Comparison of ENCODE assay signal across 7 mouse cellular contexts in the genomic region with DNA sequence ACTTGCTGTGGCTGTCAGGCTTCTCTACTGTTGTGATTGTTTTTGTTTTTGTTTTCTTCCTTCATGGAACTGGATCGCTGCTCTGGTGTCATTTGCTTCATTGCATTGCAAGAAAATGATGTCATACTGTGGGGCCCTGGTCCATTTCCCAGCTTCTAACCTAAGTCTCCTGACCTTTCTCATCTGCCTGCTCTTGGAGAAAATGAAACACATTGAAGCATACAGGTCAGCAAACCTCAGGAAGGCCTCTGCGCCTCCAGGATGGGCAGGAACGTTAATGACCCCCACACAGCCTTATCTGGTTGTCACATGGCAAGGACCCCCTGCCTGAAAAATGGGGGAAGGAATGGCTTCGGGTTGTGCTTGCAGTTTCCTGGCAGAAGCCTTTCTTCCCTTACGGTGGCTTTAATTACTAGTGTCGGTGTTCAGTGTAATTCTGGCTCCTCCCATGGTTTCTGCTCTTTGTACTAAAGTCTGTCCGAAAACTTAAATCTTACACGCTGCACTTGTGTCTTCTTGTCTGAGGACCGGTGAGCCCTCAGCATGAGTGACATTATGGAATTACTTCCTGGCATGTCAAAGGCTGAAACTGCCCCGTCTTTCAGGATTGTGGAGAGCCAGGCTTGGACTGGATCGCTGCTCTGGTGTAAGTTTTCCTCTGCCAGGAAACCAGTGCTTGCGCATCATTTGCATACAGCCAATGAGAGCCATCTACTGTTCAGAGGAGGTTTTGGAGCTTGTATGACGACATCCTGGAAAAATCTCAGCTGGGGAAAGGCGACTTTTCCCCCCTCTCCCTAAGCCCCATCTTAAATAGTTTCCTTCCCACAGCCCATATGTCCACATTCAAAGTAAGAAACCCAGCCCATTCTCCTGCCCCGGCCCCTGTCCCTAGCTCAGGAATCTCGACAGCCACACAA. TPM values are rescaled to one million over a fixed set of nuclear protein-coding genes. Genes with fewer than 3 reads are reported as not detected.
DNase-seq lines count a peak whose midpoint lies in the region; ATAC-seq lines count a peak whose summit lies in the region.

No protein-coding gene starts in this region.

- ATAC-seq in embryonic facial prominence, embryonic 14.5 days (ENCODE audit: low read depth), result peak; percentile 90
- peak; percentile 93 for ATAC-seq in midbrain, embryonic 11.5 days (ENCODE audit: low FRiP score)
- ATAC-seq in stomach, embryonic 15.5 days (ENCODE audit: insufficient read depth, low FRiP score, low read depth), result peak; percentile 88

- no peaks in the 10 kb centered on the region for H3K9me3 ChIP-seq in embryonic facial prominence, embryonic 14.5 days (ENCODE audit: control insufficient read depth, low read length)
- no peaks in the 10 kb centered on the region for H3K9me3 ChIP-seq in limb, embryonic 10.5 days (replicated peaks)
- no peaks in the 10 kb centered on the region for H3K9me3 ChIP-seq in midbrain, embryonic 11.5 days (ENCODE audit: control insufficient read depth, low read length)
- H3K9me3 ChIP-seq in stomach, embryonic 15.5 days, result no peaks in the 10 kb centered on the region

- H3K4me3 ChIP-seq in embryonic facial prominence, embryonic 14.5 days (ENCODE audit: low read depth, low read length), result peak overlapping the region; percentile 27
- H3K4me3 ChIP-seq in limb, embryonic 10.5 days, result peak overlapping the region; percentile 45
- H3K4me3 ChIP-seq in midbrain, embryonic 11.5 days (ENCODE audit: low read depth, low read length), result peak overlapping the region; percentile 12; the same call in 1 of the 2 replicates
- peak overlapping the region; percentile 26 for H3K4me3 ChIP-seq in stomach, embryonic 15.5 days (replicated peaks)

- H3K9ac ChIP-seq in embryonic facial prominence, embryonic 14.5 days (ENCODE audit: low read depth, low read length), result peak overlapping the region; percentile 47
- peak overlapping the region; percentile 36 for H3K9ac ChIP-seq in midbrain, embryonic 11.5 days (ENCODE audit: low read length)
- H3K9ac ChIP-seq in stomach, embryonic 15.5 days, result no peak overlapping the region; the same call in 1 of the 2 replicates

- peak; percentile 53 for DNase-seq in adrenal gland, postnatal 25 days
- DNase-seq in embryonic facial prominence, embryonic 14.5 days (ENCODE audit: low spot score), result peak; percentile 98
- peak; percentile 88 for DNase-seq in heart, adult 8-10 months (ENCODE audit: low spot score)
- peak; percentile 77 to 79 for DNase-seq in kidney, adult 8-10 months
- peak; percentile 70 for DNase-seq in limb, embryonic 10.5 days (ENCODE audit: low spot score)
- DNase-seq in midbrain, embryonic 11.5 days (ENCODE audit: low spot score, missing footprints), result peak; percentile 96

- H3K27me3 ChIP-seq in embryonic facial prominence, embryonic 14.5 days (replicated peaks; ENCODE audit: control insufficient read depth, insufficient read depth, low read length), result no peaks in the 10 kb centered on the region
- H3K27me3 ChIP-seq in limb, embryonic 10.5 days (ENCODE audit: low read depth, poor library complexity, severe bottlenecking), result no peaks in the 10 kb centered on the region
- no peaks in the 10 kb centered on the region for H3K27me3 ChIP-seq in midbrain, embryonic 11.5 days (ENCODE audit: control insufficient read depth, insufficient read depth, low read length)
- no peaks in the 10 kb centered on the region for H3K27me3 ChIP-seq in stomach, embryonic 15.5 days (replicated peaks)

- peaks cover 38% of the 10 kb centered on the region for H3K4me1 ChIP-seq in embryonic facial prominence, embryonic 14.5 days (ENCODE audit: control insufficient read depth, insufficient read depth, low read length)
- peaks cover 51% of the 10 kb centered on the region for H3K4me1 ChIP-seq in limb, embryonic 10.5 days
- peaks cover 18% of the 10 kb centered on the region for H3K4me1 ChIP-seq in midbrain, embryonic 11.5 days (ENCODE audit: control insufficient read depth, insufficient read depth, low read length)
- peaks cover 34% of the 10 kb centered on the region for H3K4me1 ChIP-seq in stomach, embryonic 15.5 days

- no peaks in the 10 kb centered on the region for H3K36me3 ChIP-seq in embryonic facial prominence, embryonic 14.5 days (ENCODE audit: control insufficient read depth, insufficient read depth, low read length)
- H3K36me3 ChIP-seq in limb, embryonic 10.5 days, result no peaks in the 10 kb centered on the region
- no peaks in the 10 kb centered on the region for H3K36me3 ChIP-seq in midbrain, embryonic 11.5 days (ENCODE audit: control insufficient read depth, insufficient read depth, low read length)
- H3K36me3 ChIP-seq in stomach, embryonic 15.5 days, result no peaks in the 10 kb centered on the region

- peak overlapping the region; percentile 47 for H3K4me2 ChIP-seq in embryonic facial prominence, embryonic 14.5 days (ENCODE audit: low read depth, low read length)
- peak overlapping the region; percentile 39 for H3K4me2 ChIP-seq in midbrain, embryonic 11.5 days
- peak overlapping the region; percentile 56 for H3K4me2 ChIP-seq in stomach, embryonic 15.5 days

- H3K27ac ChIP-seq in embryonic facial prominence, embryonic 14.5 days (replicated peaks; ENCODE audit: low read depth, low read length), result peak overlapping the region; percentile 88
- peak overlapping the region; percentile 87 for H3K27ac ChIP-seq in limb, embryonic 10.5 days
- peak overlapping the region; percentile 45 for H3K27ac ChIP-seq in midbrain, embryonic 11.5 days (ENCODE audit: low read depth, low read length)
- H3K27ac ChIP-seq in stomach, embryonic 15.5 days, result peak overlapping the region; percentile 91

- WGBS in embryonic facial prominence, embryonic 14.5 days, result 4% methylated on average over 16 of the region's 16 CpGs
- WGBS in limb, embryonic 10.5 days, result 6% methylated on average over 16 of the region's 16 CpGs
- WGBS in midbrain, embryonic 11.5 days, result 13% methylated on average over 16 of the region's 16 CpGs
- WGBS in stomach, embryonic 15.5 days, result 5% methylated on average over 16 of the region's 16 CpGs

RNA-seq across cellular contexts. Expression of gene Tmem212, which starts 33.1 kb away (rescaled TPM):
- total RNA-seq in adrenal gland, postnatal 25 days (2021), result not detected in 2 replicates
- 4.8 TPM in 1 of 2 replicates, not detected in the other for polyA plus RNA-seq in embryonic facial prominence, embryonic 14.5 days (2014; fragmentation: Nextera tagmentation; extraction: Ambion mirVana)
- not detected for total RNA-seq in heart, adult 8-10 months (2022)
- polyA plus RNA-seq in limb, embryonic 10.5 days (2016; fragmentation: Nextera tagmentation; extraction: Ambion mirVana), result not detected in 2 replicates
- not detected in 2 replicates for polyA plus RNA-seq in midbrain, embryonic 11.5 days (2014; fragmentation: Nextera tagmentation; extraction: Ambion mirVana)
- polyA plus RNA-seq in stomach, embryonic 15.5 days (2015; fragmentation: Nextera tagmentation; extraction: Ambion mirVana), result not detected in 2 replicates

Comparison
In these comparisons a context has a peak if more than half of its experiments do, and no peak if none do; other contexts are left out.
1. Peak in every context shown above with its lines: DNase-seq, ATAC-seq, H3K4me3 ChIP-seq and H3K27ac ChIP-seq.